Mouse (Mus musculus) left cerebral cortex, postnatal 10 days (tissue): ENCODE results near the gene 2410015M20Rik. TPM values are rescaled to one million over a fixed set of nuclear protein-coding genes. Genes with fewer than 3 reads are reported as not detected.
A peak's percentile ranks its signal among the peaks of the same experiment; 100 is the strongest.

ENCODE experiments used
- DNase-seq, 2 experiments: peaks; one replicate each; pipeline ENCODE4 v3.0.0; 2021 to 2022; ENCODE audit warnings: low spot score in 2 of 2, mixed read lengths in 1 of 2; ENCODE audit errors: extremely low spot score in 1 of 2
- intact Hi-C: fragments of 180-260 bp; cut with DNase I; formaldehyde crosslinking; loops from one replicate; pipeline ENCODE4 v1.15.1; 2025
- total RNA-seq, 2 experiments: library from RNA; stranded (reverse); gene quantifications; 2 replicates each; pipeline ENCODE4 v1.2.3; 2021

The 2410015M20Rik gene
- total RNA-seq, 2 experiments from 2014 or later, result 169 to 171 TPM

GRCm38 (mm10) chr17:56585171-56585821, 24.3 kb downstream of the 2410015M20Rik start:
- DNase-seq, result peak; percentile 22 to 73

GRCm38 (mm10) chr17:56584257-56585130, 25.1 kb downstream of the 2410015M20Rik start, which contains the start of the genes Safb2 and Safb:
Gene Safb2, minus strand, starts transcription at chr17:56584585.
Gene Safb, plus strand, starts transcription at chr17:56584825.
- DNase-seq, result peak; percentile 98 to 100

More at GRCm38 (mm10) chr17:56585171-56585821, 24.3 kb downstream of the 2410015M20Rik start:
- intact Hi-C loops, result no loop called here

GRCm38 (mm10) chr17:56583611-56584256, 25.8 kb downstream of the 2410015M20Rik start:
- intact Hi-C loops, result no loop called here
- peak in 1 of 2 experiments; percentile 40 for DNase-seq

More at GRCm38 (mm10) chr17:56584257-56585130, 25.1 kb downstream of the 2410015M20Rik start, which contains the start of the genes Safb2 and Safb:
- intact Hi-C loops, result no loop called here

GRCm38 (mm10) chr17:56583071-56583470, 26.5 kb downstream of the 2410015M20Rik start:
- DNase-seq, result no peak

GRCm38 (mm10) chr17:56572939-56573338, 36.6 kb downstream of the 2410015M20Rik start:
- no peak for DNase-seq
- intact Hi-C loops, result no loop called here

More at GRCm38 (mm10) chr17:56583071-56583470, 26.5 kb downstream of the 2410015M20Rik start:
- intact Hi-C loops, result no loop called here

- intact Hi-C loops, result no loop called here
- DNase-seq, result no peak
Measured at GRCm38 (mm10) chr17:56572154-56572553, 37.4 kb downstream of the 2410015M20Rik start.

GRCm38 (mm10) chr17:56570287-56570686, 39.3 kb downstream of the 2410015M20Rik start:
- intact Hi-C loops, result no loop called here
- no peak for DNase-seq

- DNase-seq, result no peak
- intact Hi-C loops, result no loop called here
Measured at GRCm38 (mm10) chr17:56567370-56567769, 42.2 kb downstream of the 2410015M20Rik start.

GRCm38 (mm10) chr17:56566918-56567317, 42.7 kb downstream of the 2410015M20Rik start:
- no peak for DNase-seq
- intact Hi-C loops, result no loop called here

- no peak for DNase-seq
- intact Hi-C loops, result no loop called here
Measured at GRCm38 (mm10) chr17:56566293-56566692, 43.3 kb downstream of the 2410015M20Rik start.

- no peak for DNase-seq
- intact Hi-C loops, result no loop called here
Measured at GRCm38 (mm10) chr17:56561866-56562265, 47.7 kb downstream of the 2410015M20Rik start.

- intact Hi-C loops, result no loop called here
Measured at GRCm38 (mm10) chr17:56560131-56560530, 49.4 kb downstream of the 2410015M20Rik start.

GRCm38 (mm10) chr17:56559386-56559785, 50.2 kb downstream of the 2410015M20Rik start:
- intact Hi-C loops, result loop anchor here (2.0 kb wide), 1 partner anchor 203 kb away; no protein-coding TSS in a partner anchor
- DNase-seq, result no peak

More at GRCm38 (mm10) chr17:56560131-56560530, 49.4 kb downstream of the 2410015M20Rik start:
- DNase-seq, result no peak

GRCm38 (mm10) chr17:56558448-56558847, 51.1 kb downstream of the 2410015M20Rik start:
- intact Hi-C loops, result loop anchor here (2.0 kb wide), 1 partner anchor 202 kb away; no protein-coding TSS in a partner anchor
- peak in 1 of 2 experiments; percentile 69 for DNase-seq

Other genes with a start within 250 kb of the 2410015M20Rik start
- 100 to 1,000 TPM; 667 to 674 TPM for gene Ptprs, start 133.3 kb downstream of the 2410015M20Rik start, total RNA-seq
- gene Znrf4, start 97.3 kb downstream of the 2410015M20Rik start, total RNA-seq, result not detected
- 1 to 10 TPM in 1 of 2 experiments, under 1 TPM in 1; 0.54 to 1.3 TPM for gene Gm20219, start 55.4 kb downstream of the 2410015M20Rik start, total RNA-seq
- 10 to 100 TPM; 86.3 to 97.5 TPM for gene Safb2, start 25.2 kb downstream of the 2410015M20Rik start, total RNA-seq
- 100 to 1,000 TPM; 126 to 141 TPM for gene Safb, start 24.9 kb downstream of the 2410015M20Rik start, total RNA-seq
- gene Rpl36, start 3.6 kb upstream of the 2410015M20Rik start, total RNA-seq, result 100 to 1,000 TPM; 430 to 448 TPM
- gene Lonp1, start 17.1 kb upstream of the 2410015M20Rik start, total RNA-seq, result 10 to 100 TPM; 64.9 TPM
- under 1 TPM; 0.41 to 0.73 TPM for gene Catsperd, start 18.4 kb upstream of the 2410015M20Rik start, total RNA-seq
- gene Ranbp3, start 63.5 kb upstream of the 2410015M20Rik start, total RNA-seq, result 10 to 100 TPM; 88.4 to 97.2 TPM
- gene Ndufa11, start 108.0 kb upstream of the 2410015M20Rik start, total RNA-seq, result 100 to 1,000 TPM; 205 to 222 TPM
- 1 to 10 TPM; 8.8 TPM for gene Vmac, start 108.3 kb upstream of the 2410015M20Rik start, total RNA-seq
- 1 to 10 TPM; 1.8 to 2.4 TPM for gene Nrtn, start 147.8 kb upstream of the 2410015M20Rik start, total RNA-seq
- gene Dus3l, start 155.0 kb upstream of the 2410015M20Rik start, total RNA-seq, result 10 to 100 TPM; 75.4 to 76.4 TPM
- 1 to 10 TPM in 1 of 2 experiments, under 1 TPM in 1; 0.49 to 1.4 TPM for gene Prr22, start 160.5 kb upstream of the 2410015M20Rik start, total RNA-seq
- gene Rfx2, start 221.2 kb upstream of the 2410015M20Rik start, total RNA-seq, result 1 to 10 TPM; 1.4 to 2.3 TPM